Mouse (Mus musculus): ENCODE results near the gene Gna11. TPM values are rescaled to one million over a fixed set of nuclear protein-coding genes. Genes with fewer than 3 reads are reported as not detected.

Gene Gna11
- polyA plus RNA-seq, 1 experiment from 2014 or later = 75.9 TPM

GRCm38 (mm10) chr10:81485060-81485449 is 59.9 kb downstream of the Gna11 start:
- Histone ChIP-seq H3K9me3 (no peaks in the 10 kb centered on the region), H3K36me3 (replicated peaks) (peaks cover 41% of the 10 kb centered on the region), H3K9ac (no peak overlapping the region), H3K4me3 (replicated peaks) (no peak overlapping the region), H3K27me3 (peaks cover 22% of the 10 kb centered on the region), H3K4me1 (peaks cover 33% of the 10 kb centered on the region), H3K27ac (peak overlapping the region; percentile 75), H3K4me2 (no peak overlapping the region)
- WGBS = 31% methylated on average over 2 of the region's 2 CpGs
- no peak for ATAC-seq (ENCODE audit: low FRiP score)

- H3K27me3 ChIP-seq = peaks cover 25% of the 10 kb centered on the region
- H3K36me3 ChIP-seq (replicated peaks) = peaks cover 36% of the 10 kb centered on the region
- no peak overlapping the region for H3K4me2 ChIP-seq
- H3K9ac ChIP-seq = no peak overlapping the region
- WGBS = 62% methylated on average over 6 of the region's 6 CpGs
- no peak overlapping the region for H3K4me3 ChIP-seq (replicated peaks)
- no peaks in the 10 kb centered on the region for H3K9me3 ChIP-seq
- peak overlapping the region; percentile 75 for H3K27ac ChIP-seq
- H3K4me1 ChIP-seq = peaks cover 38% of the 10 kb centered on the region
- peak; percentile 19; the same call in 1 of the 2 replicates for ATAC-seq (ENCODE audit: low FRiP score)
Measured at GRCm38 (mm10) chr10:81484441-81485059, 60.4 kb downstream of the Gna11 start.

GRCm38 (mm10) chr10:81483983-81484382 is 61.0 kb downstream of the Gna11 start:
- WGBS = 18% methylated on average over 9 of the region's 9 CpGs
- ATAC-seq (ENCODE audit: low FRiP score) = no peak

GRCm38 (mm10) chr10:81482533-81482889 is 62.5 kb downstream of the Gna11 start, which contains the start of gene Celf5:
Gene Celf5, minus strand, starts transcription at chr10:81482709.
- no peaks in the 10 kb centered on the region for H3K9me3 ChIP-seq
- H3K4me1 ChIP-seq = peaks cover 42% of the 10 kb centered on the region
- H3K4me2 ChIP-seq = peak within 1 kb of the TSS; percentile 65
- peaks cover 16% of the 10 kb centered on the region for H3K36me3 ChIP-seq (replicated peaks)
- peak; percentile 65 for ATAC-seq (ENCODE audit: low FRiP score)
- H3K27me3 ChIP-seq = peaks cover 38% of the 10 kb centered on the region
- WGBS = 0% methylated on average over 36 of the region's 36 CpGs
- peak within 1 kb of the TSS; percentile 62 for H3K4me3 ChIP-seq (replicated peaks)
- peak within 1 kb of the TSS; percentile 70 for H3K27ac ChIP-seq
- peak within 1 kb of the TSS; percentile 79 for H3K9ac ChIP-seq

More at GRCm38 (mm10) chr10:81483983-81484382, 61.0 kb downstream of the Gna11 start:
- Histone ChIP-seq H3K36me3 (replicated peaks) (peaks cover 31% of the 10 kb centered on the region), H3K27ac (peak overlapping the region; percentile 75), H3K4me3 (replicated peaks) (no peak overlapping the region), H3K4me1 (peaks cover 38% of the 10 kb centered on the region), H3K9me3 (no peaks in the 10 kb centered on the region), H3K9ac (no peak overlapping the region), H3K27me3 (peaks cover 25% of the 10 kb centered on the region), H3K4me2 (no peak overlapping the region)

GRCm38 (mm10) chr10:81481605-81482532 is 63.1 kb downstream of the Gna11 start:
- peak overlapping the region; percentile 79 for H3K9ac ChIP-seq
- H3K9me3 ChIP-seq = no peaks in the 10 kb centered on the region
- H3K4me2 ChIP-seq = peak overlapping the region; percentile 65
- H3K27ac ChIP-seq = peak overlapping the region; percentile 70
- WGBS = 2% methylated on average over 32 of the region's 35 CpGs
- peaks cover 44% of the 10 kb centered on the region for H3K27me3 ChIP-seq
- ATAC-seq (ENCODE audit: low FRiP score) = peak; percentile 12
- H3K36me3 ChIP-seq (replicated peaks) = peaks cover 10% of the 10 kb centered on the region
- peak overlapping the region; percentile 62 for H3K4me3 ChIP-seq (replicated peaks)
- peaks cover 49% of the 10 kb centered on the region for H3K4me1 ChIP-seq

Small RNAs within 50 kb of the gene (microRNA-seq; reads per million reads assigned to microRNA genes)
- gene Gm25595 = not detected

Other genes starting within 250 kb of the Gna11 start
- 60.8 and 61.8 TPM in 2 replicates for gene Cactin, start 224.1 kb downstream of the Gna11 start, polyA plus RNA-seq (2016; fragmentation: Nextera tagmentation; extraction: Ambion mirVana)
- 2.1 and 2.9 TPM in 2 replicates for gene Tbxa2r, start 216.5 kb downstream of the Gna11 start, polyA plus RNA-seq (2016; fragmentation: Nextera tagmentation; extraction: Ambion mirVana)
- 0.08 TPM in 1 of 2 replicates, not detected in the other for gene Gipc3, start 201.9 kb downstream of the Gna11 start, polyA plus RNA-seq (2016; fragmentation: Nextera tagmentation; extraction: Ambion mirVana)
- gene Hmg20b, start 194.7 kb downstream of the Gna11 start, polyA plus RNA-seq (2016; fragmentation: Nextera tagmentation; extraction: Ambion mirVana) = 92.6 and 97.1 TPM in 2 replicates
- 8.2 and 8.4 TPM in 2 replicates for gene Mfsd12, start 187.7 kb downstream of the Gna11 start, polyA plus RNA-seq (2016; fragmentation: Nextera tagmentation; extraction: Ambion mirVana)
- gene 4930404N11Rik, start 179.4 kb downstream of the Gna11 start, polyA plus RNA-seq (2016; fragmentation: Nextera tagmentation; extraction: Ambion mirVana) = 0.36 and 1.2 TPM in 2 replicates
- gene Fzr1, start 166.7 kb downstream of the Gna11 start, polyA plus RNA-seq (2016; fragmentation: Nextera tagmentation; extraction: Ambion mirVana) = 145 and 148 TPM in 2 replicates
- 68.1 and 68.5 TPM in 2 replicates for gene Dohh, start 160.8 kb downstream of the Gna11 start, polyA plus RNA-seq (2016; fragmentation: Nextera tagmentation; extraction: Ambion mirVana)
- gene Gm48551, start 160.7 kb downstream of the Gna11 start, polyA plus RNA-seq (2016; fragmentation: Nextera tagmentation; extraction: Ambion mirVana) = 4.2 and 4.6 TPM in 2 replicates
- 1.4 and 2.1 TPM in 2 replicates for gene Gm48552, start 156.2 kb downstream of the Gna11 start, polyA plus RNA-seq (2016; fragmentation: Nextera tagmentation; extraction: Ambion mirVana)
- 1.8 and 2.6 TPM in 2 replicates for gene Smim24, start 152.1 kb downstream of the Gna11 start, polyA plus RNA-seq (2016; fragmentation: Nextera tagmentation; extraction: Ambion mirVana)
- 15.3 and 16.3 TPM in 2 replicates for gene Nfic, start 89.6 kb downstream of the Gna11 start, polyA plus RNA-seq (2016; fragmentation: Nextera tagmentation; extraction: Ambion mirVana)
- 37.1 and 42.4 TPM in 2 replicates for gene Celf5, start 62.5 kb downstream of the Gna11 start, polyA plus RNA-seq (2016; fragmentation: Nextera tagmentation; extraction: Ambion mirVana)
- gene Ncln, start 48.8 kb downstream of the Gna11 start, polyA plus RNA-seq (2016; fragmentation: Nextera tagmentation; extraction: Ambion mirVana) = 65.8 and 66.6 TPM in 2 replicates
- 0.21 and 0.49 TPM in 2 replicates for gene S1pr4, start 45.1 kb downstream of the Gna11 start, polyA plus RNA-seq (2016; fragmentation: Nextera tagmentation; extraction: Ambion mirVana)
- gene Gna15, start 21.0 kb downstream of the Gna11 start, polyA plus RNA-seq (2016; fragmentation: Nextera tagmentation; extraction: Ambion mirVana) = 0.49 and 0.92 TPM in 2 replicates
- gene Aes, start 14.3 kb upstream of the Gna11 start, polyA plus RNA-seq (2016; fragmentation: Nextera tagmentation; extraction: Ambion mirVana) = 520 TPM in 2 replicates
- 14.3 and 16.5 TPM in 2 replicates for gene Tle2, start 29.4 kb upstream of the Gna11 start, polyA plus RNA-seq (2016; fragmentation: Nextera tagmentation; extraction: Ambion mirVana)
- 3.1 and 4.3 TPM in 2 replicates for gene Tle6, start 55.9 kb upstream of the Gna11 start, polyA plus RNA-seq (2016; fragmentation: Nextera tagmentation; extraction: Ambion mirVana)
- gene BC025920, start 61.1 kb upstream of the Gna11 start, polyA plus RNA-seq (2016; fragmentation: Nextera tagmentation; extraction: Ambion mirVana) = 2.2 and 2.7 TPM in 2 replicates
- gene Sirt6, start 82.6 kb upstream of the Gna11 start, polyA plus RNA-seq (2016; fragmentation: Nextera tagmentation; extraction: Ambion mirVana) = 50.7 and 52.6 TPM in 2 replicates
- gene Ankrd24, start 83.3 kb upstream of the Gna11 start, polyA plus RNA-seq (2016; fragmentation: Nextera tagmentation; extraction: Ambion mirVana) = 6.2 and 7.4 TPM in 2 replicates
- gene Gm10778, start 103.9 kb upstream of the Gna11 start, polyA plus RNA-seq (2016; fragmentation: Nextera tagmentation; extraction: Ambion mirVana) = 4.3 and 4.5 TPM in 2 replicates
- gene Zfp433, start 159.6 kb upstream of the Gna11 start, polyA plus RNA-seq (2016; fragmentation: Nextera tagmentation; extraction: Ambion mirVana) = 19.1 and 24.6 TPM in 2 replicates
- gene Gm3055, start 226.0 kb upstream of the Gna11 start, polyA plus RNA-seq (2016; fragmentation: Nextera tagmentation; extraction: Ambion mirVana) = 14.2 and 15.5 TPM in 2 replicates